Mouse (Mus musculus) thymus, adult 2 months (tissue): ENCODE measurements around the gene Scap. TPM values are rescaled to one million over a fixed set of nuclear protein-coding genes. Genes with fewer than 3 reads are reported as not detected.

ENCODE experiments used
- DNase-seq: peaks from one replicate; pipeline ENCODE4 v3.0.0; 2021
- H3K27ac ChIP-seq: fragments of 200-500 bp; 2 replicates; pipeline ENCODE4 v1.5.1; 2012; ENCODE audit warnings: low read length, control low read depth; ENCODE audit not compliant: control insufficient read depth, insufficient read depth
- H3K27me3 ChIP-seq: fragments of 200-500 bp; 2 replicates; pipeline ENCODE4 v1.6.1; 2012; ENCODE audit warnings: mild to moderate bottlenecking, low read length, moderate library complexity, mixed read lengths; ENCODE audit not compliant: control insufficient read depth, insufficient read depth
- H3K36me3 ChIP-seq: fragments of 200-500 bp; 2 replicates; pipeline ENCODE4 v1.6.1; 2012; ENCODE audit warnings: mild to moderate bottlenecking, low read length, moderate library complexity; ENCODE audit not compliant: control insufficient read depth, insufficient read depth
- H3K4me1 ChIP-seq: fragments of 200-500 bp; replicated peaks from 2 replicates; pipeline ENCODE4 v1.6.1; 2012; ENCODE audit warnings: low read length; ENCODE audit not compliant: control insufficient read depth, insufficient read depth
- H3K4me3 ChIP-seq: fragments of 200-500 bp; 2 replicates; pipeline ENCODE4 v1.5.1; 2012; ENCODE audit warnings: mild to moderate bottlenecking, low read length, control low read depth, moderate library complexity; ENCODE audit not compliant: control insufficient read depth, insufficient read depth
- CTCF ChIP-seq: fragments of 200-500 bp; IDR thresholded peaks from 2 replicates; pipeline ENCODE4 v1.5.1; 2012; ENCODE audit warnings: mild to moderate bottlenecking, control low read depth, low read length, moderate library complexity, borderline replicate concordance; ENCODE audit not compliant: control insufficient read depth, poor library complexity, insufficient read depth; ENCODE audit errors: extremely low read depth
- POLR2A ChIP-seq: fragments of 200-500 bp; IDR thresholded peaks from 2 replicates; pipeline ENCODE4 v1.6.1; 2012; ENCODE audit warnings: mild to moderate bottlenecking, low read length, control low read depth, moderate library complexity; ENCODE audit not compliant: control insufficient read depth, poor library complexity, insufficient read depth; ENCODE audit errors: extremely low read depth
- WGBS: fragments of 180-500 bp; shearing (Covaris S2); methylation state at CpG from one replicate; pipeline ENCODE4 v1.1.7; 2018; 5-methylcytosine and 5-hydroxymethylcytosine counted together
- polyA plus RNA-seq: library from polyadenylated mRNA; depleted of rRNA; stranded (reverse); fragments of >200 nt; gene quantifications from 2 replicates; pipeline ENCODE4 v1.2.3, GENCODE M21; 2012

Gene Scap
- polyA plus RNA-seq, 1 experiment: 67.0 TPM

GRCm38 (mm10) chr9:110345057-110345739, 12.1 kb downstream of the Scap start:
- no peaks in the 10 kb centered on the region for H3K36me3 ChIP-seq
- no peak for DNase-seq
- no peak overlapping the region for H3K4me3 ChIP-seq
- H3K27me3 ChIP-seq: no peaks in the 10 kb centered on the region
- WGBS: 90% methylated on average over 7 of the region's 7 CpGs
- no peak overlapping the region for H3K27ac ChIP-seq
- no peaks in the 10 kb centered on the region for H3K4me1 ChIP-seq
- TF ChIP-seq CTCF (no peak), POLR2A (no peak)

DNA sequence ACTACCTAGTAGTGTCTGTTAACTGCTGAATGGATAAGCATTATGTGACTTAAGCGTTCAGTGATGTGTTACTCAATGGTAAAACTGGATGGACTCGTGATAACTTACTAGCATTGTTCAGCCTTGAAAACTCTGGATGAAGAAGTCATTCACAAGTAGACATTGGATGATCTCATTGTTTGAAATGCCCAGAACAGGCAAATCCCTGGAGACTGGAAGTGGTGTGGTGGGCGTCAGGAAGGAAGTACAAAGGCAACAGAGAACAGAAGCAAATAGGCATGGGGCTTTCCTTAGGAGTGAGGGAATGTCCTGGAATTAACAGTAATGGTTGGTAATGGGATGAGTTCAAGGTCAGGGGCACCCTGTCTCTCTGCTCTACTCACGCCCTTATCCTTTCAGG, 15.8 kb downstream of the Scap start:
- peaks cover 4% of the 10 kb centered on the region for H3K4me1 ChIP-seq
- no peak for TF ChIP-seq POLR2A
- TF ChIP-seq CTCF: no peak
- H3K27ac ChIP-seq: no peak overlapping the region
- no peaks in the 10 kb centered on the region for H3K36me3 ChIP-seq
- H3K27me3 ChIP-seq: no peaks in the 10 kb centered on the region
- DNase-seq: no peak
- 91% methylated on average over 4 of the region's 4 CpGs for WGBS
- no peak overlapping the region for H3K4me3 ChIP-seq

DNA sequence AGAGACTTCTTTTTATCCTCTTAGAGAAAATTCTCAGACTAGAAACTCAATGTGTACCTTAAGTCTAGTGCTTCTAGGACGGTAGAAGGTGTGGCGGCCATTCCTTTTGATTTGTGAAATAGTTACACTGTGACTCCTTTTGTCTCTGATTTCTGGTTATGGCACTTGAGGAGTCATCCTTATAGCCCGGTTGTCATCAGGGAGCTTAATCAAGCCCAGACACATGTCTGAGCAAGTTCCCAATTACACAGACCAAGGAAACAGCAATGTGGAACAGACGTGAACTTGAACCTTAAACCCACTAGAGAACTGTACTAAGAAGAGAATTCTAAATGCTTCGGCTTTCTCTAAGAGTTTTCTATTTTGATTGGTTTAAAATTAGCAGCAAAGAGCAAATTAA, 17.1 kb downstream of the Scap start:
- no peaks in the 10 kb centered on the region for H3K27me3 ChIP-seq
- no peak for DNase-seq
- H3K36me3 ChIP-seq: no peaks in the 10 kb centered on the region
- peaks cover 4% of the 10 kb centered on the region for H3K4me1 ChIP-seq
- H3K4me3 ChIP-seq: no peak overlapping the region
- 89% methylated on average over 5 of the region's 5 CpGs for WGBS
- TF ChIP-seq CTCF (no peak), POLR2A (no peak)
- no peak overlapping the region for H3K27ac ChIP-seq

- Histone ChIP-seq H3K27me3 (no peaks in the 10 kb centered on the region), H3K4me3 (no peak overlapping the region), H3K36me3 (no peaks in the 10 kb centered on the region), H3K4me1 (peaks cover 4% of the 10 kb centered on the region), H3K27ac (no peak overlapping the region)
- TF ChIP-seq POLR2A (no peak), CTCF (no peak)
- no peak for DNase-seq
- 94% methylated on average over 5 of the region's 5 CpGs for WGBS
Measured at GRCm38 (mm10) chr9:110350612-110351011, 17.5 kb downstream of the Scap start.

DNA sequence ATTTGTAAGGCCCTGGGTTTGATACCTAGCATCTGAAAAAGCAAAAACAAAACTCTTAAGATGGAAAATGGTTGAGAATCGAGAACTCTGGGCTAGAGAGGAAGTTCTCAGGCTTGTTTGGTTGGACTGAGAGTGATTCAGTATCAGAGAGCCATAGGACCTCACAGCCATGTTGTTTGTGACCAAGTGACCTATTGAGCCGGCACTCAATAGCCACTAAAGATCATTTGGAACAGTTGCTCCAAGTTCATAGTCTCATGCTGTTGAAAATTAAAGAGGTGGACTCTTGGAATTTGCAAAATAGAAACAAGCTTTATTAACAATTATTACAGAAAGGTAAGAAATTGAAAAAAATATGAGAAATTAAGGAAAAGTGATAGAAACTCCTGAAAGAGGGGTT, 18.3 kb downstream of the Scap start:
- Histone ChIP-seq H3K27ac (no peak overlapping the region), H3K4me1 (peaks cover 4% of the 10 kb centered on the region), H3K4me3 (no peak overlapping the region), H3K27me3 (no peaks in the 10 kb centered on the region), H3K36me3 (no peaks in the 10 kb centered on the region)
- 60% methylated on average over 2 of the region's 2 CpGs for WGBS
- TF ChIP-seq CTCF: no peak
- TF ChIP-seq POLR2A: no peak
- DNase-seq: no peak

DNA sequence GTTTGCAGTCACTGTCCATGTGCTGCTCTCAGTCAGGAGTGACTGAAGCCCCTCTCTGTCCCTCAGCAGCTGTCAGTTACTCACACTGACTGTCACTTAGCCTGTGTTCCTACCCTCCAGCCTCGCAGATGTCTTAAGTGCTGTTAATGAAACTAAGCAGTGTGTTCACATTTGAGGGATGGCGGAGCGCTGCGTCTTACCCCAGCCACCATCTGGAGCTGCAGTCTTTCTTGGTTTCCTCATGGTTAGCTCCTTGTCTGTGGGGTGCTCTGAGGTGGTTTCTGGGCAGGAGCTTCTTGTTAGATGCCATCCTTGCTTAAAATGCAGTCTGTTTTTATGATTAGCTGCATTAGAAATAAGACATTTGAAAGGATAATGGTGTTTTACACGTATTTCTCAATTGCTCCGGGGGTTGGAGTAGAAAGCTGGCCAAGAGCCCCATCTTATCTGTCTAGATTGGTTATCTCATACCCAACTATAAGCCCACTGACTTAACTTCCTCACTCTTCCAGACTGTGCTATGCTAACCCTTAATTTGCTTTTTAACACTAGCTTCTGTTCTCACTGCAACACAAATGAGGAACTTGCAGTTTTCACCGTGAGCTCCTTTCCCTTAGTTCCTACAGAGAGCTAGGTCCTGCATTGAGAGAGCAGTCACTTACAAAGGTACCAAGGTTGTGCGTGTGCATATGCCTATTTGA, 19.0 kb downstream of the Scap start:
- DNase-seq: no peak
- TF ChIP-seq CTCF: no peak
- TF ChIP-seq POLR2A: no peak
- 15% methylated on average over 8 of the region's 8 CpGs for WGBS
- no peaks in the 10 kb centered on the region for H3K36me3 ChIP-seq
- no peak overlapping the region for H3K4me3 ChIP-seq
- peaks cover 4% of the 10 kb centered on the region for H3K4me1 ChIP-seq
- H3K27ac ChIP-seq: no peak overlapping the region
- no peaks in the 10 kb centered on the region for H3K27me3 ChIP-seq
